Mouse (Mus musculus) hindbrain, embryonic 15.5 days (tissue): ENCODE data around the gene Ttc8. TPM values are rescaled to one million over a fixed set of nuclear protein-coding genes. Genes with fewer than 3 reads are reported as not detected.

Experiments
- ATAC-seq: fragments of 200-750 bp; cut with Nextera tagmentation; 2 replicates; pipeline ENCODE4 v1.8.0; 2017; ENCODE audit warnings: low read depth, moderate number of reproducible peaks, moderate TSS enrichment; ENCODE audit not compliant: low FRiP score
- H3K27ac ChIP-seq: fragments of 300-500 bp; sonication (generic); replicated peaks from 2 replicates; pipeline ENCODE4 v1.5.1; 2015; ENCODE audit warnings: mild to moderate bottlenecking, inconsistent platforms
- H3K27me3 ChIP-seq: fragments of 300-500 bp; sonication (generic); 2 replicates; pipeline ENCODE4 v1.6.1; 2015; ENCODE audit warnings: control low read depth, inconsistent platforms
- H3K36me3 ChIP-seq: fragments of 300-500 bp; sonication (generic); 2 replicates; pipeline ENCODE4 v1.6.1; 2015; ENCODE audit warnings: control low read depth, inconsistent platforms
- H3K4me1 ChIP-seq: fragments of 300-500 bp; sonication (generic); replicated peaks from 2 replicates; pipeline ENCODE4 v1.6.1; 2015; ENCODE audit warnings: control low read depth, inconsistent platforms
- H3K4me2 ChIP-seq: fragments of 300-500 bp; sonication (generic); 2 replicates; pipeline ENCODE4 v1.6.1; 2015; ENCODE audit warnings: moderate library complexity, mild to moderate bottlenecking, inconsistent platforms
- H3K4me3 ChIP-seq: fragments of 300-500 bp; sonication (generic); 2 replicates; pipeline ENCODE4 v1.5.1; 2015; ENCODE audit warnings: mild to moderate bottlenecking, inconsistent platforms
- H3K9ac ChIP-seq: fragments of 300-500 bp; sonication (generic); 2 replicates; pipeline ENCODE4 v1.6.1; 2015; ENCODE audit warnings: inconsistent platforms
- H3K9me3 ChIP-seq: fragments of 300-500 bp; sonication (generic); 2 replicates; pipeline ENCODE4 v1.6.1; 2016; ENCODE audit warnings: control low read depth, inconsistent platforms
- WGBS: fragments of 180-500 bp; shearing (Covaris S2); methylation state at CpG from one replicate; pipeline ENCODE4 v1.1.7; 2015; 5-methylcytosine and 5-hydroxymethylcytosine counted together
- polyA plus RNA-seq: library from polyadenylated mRNA; unstranded; fragments of >200 nt; fragmentation: Nextera tagmentation; extraction: Ambion mirVana; gene quantifications from 2 replicates; pipeline ENCODE4 v1.2.1, GENCODE M21; 2015

Ttc8 gene
- polyA plus RNA-seq, 1 experiment from 2014 or later: 32.5 TPM

GRCm38 (mm10) chr12:98981081-98981480, 60.7 kb downstream of the Ttc8 start:
- no peak overlapping the region for H3K4me3 ChIP-seq
- ATAC-seq: no peak
- WGBS: 96% methylated on average over 3 of the region's 3 CpGs
- no peak overlapping the region for H3K4me2 ChIP-seq
- H3K36me3 ChIP-seq: peaks cover 64% of the 10 kb centered on the region
- no peaks in the 10 kb centered on the region for H3K9me3 ChIP-seq
- no peak overlapping the region for H3K27ac ChIP-seq
- H3K27me3 ChIP-seq: no peaks in the 10 kb centered on the region
- H3K4me1 ChIP-seq: no peaks in the 10 kb centered on the region
- H3K9ac ChIP-seq: no peak overlapping the region

DNA sequence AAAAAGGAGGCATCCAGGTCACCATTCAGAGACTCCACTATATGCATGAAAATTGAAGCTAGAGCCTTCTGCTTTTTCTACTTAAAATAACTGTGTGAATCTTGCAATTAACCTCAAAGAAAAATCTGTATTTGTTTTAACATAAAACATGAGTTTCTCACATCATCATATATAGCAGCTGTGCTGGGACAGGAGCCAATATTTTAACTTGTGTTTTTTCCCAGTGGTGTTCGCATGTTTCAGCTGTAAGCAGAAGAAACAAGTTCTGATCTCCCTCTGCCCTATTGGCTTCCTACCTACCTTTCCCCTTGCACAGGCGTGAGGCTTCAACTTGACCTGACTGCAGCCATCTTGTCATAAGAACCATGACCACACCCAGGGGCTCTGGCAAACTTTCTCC, 64.4 kb downstream of the Ttc8 start:
- Histone ChIP-seq H3K4me2 (no peak overlapping the region), H3K4me3 (no peak overlapping the region), H3K4me1 (no peaks in the 10 kb centered on the region), H3K36me3 (peaks cover 28% of the 10 kb centered on the region), H3K9ac (no peak overlapping the region), H3K9me3 (no peaks in the 10 kb centered on the region), H3K27me3 (no peaks in the 10 kb centered on the region), H3K27ac (no peak overlapping the region)
- ATAC-seq: no peak
- 91% methylated on average over 2 of the region's 2 CpGs for WGBS

- Histone ChIP-seq H3K36me3 (no peaks in the 10 kb centered on the region), H3K27ac (peak overlapping the region; percentile 74), H3K4me1 (peaks cover 12% of the 10 kb centered on the region), H3K9ac (no peak overlapping the region), H3K27me3 (no peaks in the 10 kb centered on the region), H3K9me3 (no peaks in the 10 kb centered on the region), H3K4me2 (no peak overlapping the region), H3K4me3 (no peak overlapping the region)
- 24% methylated on average over 2 of the region's 2 CpGs for WGBS
- ATAC-seq: 0 out of 2 replicates have a peak, but pooled peaks have one; percentile 31
Observed at GRCm38 (mm10) chr12:98991076-98991829, 70.9 kb downstream of the Ttc8 start.

DNA sequence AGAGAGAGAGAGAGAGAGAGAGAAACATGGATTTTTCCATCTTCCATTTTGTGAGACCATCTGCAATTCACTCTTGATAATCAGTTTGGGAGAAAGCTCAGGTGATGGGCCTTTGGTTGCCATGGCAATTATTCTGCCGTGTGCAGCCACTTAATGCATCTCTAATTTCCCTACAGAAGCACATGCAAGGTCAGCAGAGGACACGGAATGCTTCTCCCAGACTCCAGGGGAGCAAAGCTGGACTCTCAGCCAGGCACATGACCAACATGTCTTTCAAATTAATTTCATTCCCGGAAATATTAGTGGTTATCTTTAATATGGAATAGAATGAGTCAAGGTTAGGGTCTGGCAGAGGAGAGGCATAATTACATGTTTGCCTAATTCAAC, 71.4 kb downstream of the Ttc8 start:
- H3K4me3 ChIP-seq: no peak overlapping the region

GRCm38 (mm10) chr12:98993736-98994135, 73.4 kb downstream of the Ttc8 start:
- no peak overlapping the region for H3K4me3 ChIP-seq
- H3K27me3 ChIP-seq: no peaks in the 10 kb centered on the region
- no peaks in the 10 kb centered on the region for H3K36me3 ChIP-seq
- H3K27ac ChIP-seq: no peak overlapping the region
- no peak overlapping the region for H3K4me2 ChIP-seq
- no peaks in the 10 kb centered on the region for H3K9me3 ChIP-seq
- H3K4me1 ChIP-seq: peaks cover 12% of the 10 kb centered on the region
- H3K9ac ChIP-seq: no peak overlapping the region
- WGBS: 94% methylated on average over 2 of the region's 2 CpGs
- no peak for ATAC-seq

More for the DNA sequence above, 71.4 kb downstream of the Ttc8 start:
- Histone ChIP-seq H3K4me1 (peaks cover 12% of the 10 kb centered on the region), H3K4me2 (no peak overlapping the region), H3K9ac (no peak overlapping the region), H3K9me3 (no peaks in the 10 kb centered on the region), H3K36me3 (no peaks in the 10 kb centered on the region), H3K27me3 (no peaks in the 10 kb centered on the region), H3K27ac (peak overlapping the region; percentile 74)
- peak; percentile 65 for ATAC-seq
- WGBS: 38% methylated on average over 3 of the region's 3 CpGs

DNA sequence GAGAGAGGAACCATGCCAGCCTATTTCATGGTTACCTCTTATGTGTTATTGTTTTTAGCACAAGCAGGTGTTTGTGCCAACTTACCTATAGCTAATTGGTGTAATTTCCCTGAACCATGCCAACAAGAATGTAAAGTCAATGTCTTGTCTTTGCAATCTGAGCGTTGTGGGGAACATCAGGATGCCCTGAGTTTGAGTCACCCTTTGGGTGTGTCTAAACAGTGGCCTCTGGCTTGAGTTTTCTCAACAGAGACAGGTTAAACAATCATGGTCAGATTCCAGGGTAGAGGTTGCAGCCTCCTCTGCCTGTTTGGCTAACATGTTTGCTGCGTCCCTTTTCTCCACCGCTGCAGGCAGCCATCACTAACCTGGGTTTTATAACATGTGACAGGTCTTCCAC, 74.0 kb downstream of the Ttc8 start:
- H3K9me3 ChIP-seq: no peaks in the 10 kb centered on the region
- no peak for ATAC-seq
- no peaks in the 10 kb centered on the region for H3K27me3 ChIP-seq
- no peaks in the 10 kb centered on the region for H3K36me3 ChIP-seq
- H3K4me1 ChIP-seq: peaks cover 12% of the 10 kb centered on the region
- WGBS: 69% methylated on average over 3 of the region's 3 CpGs
- H3K27ac ChIP-seq: no peak overlapping the region
- H3K4me2 ChIP-seq: no peak overlapping the region
- no peak overlapping the region for H3K9ac ChIP-seq
- H3K4me3 ChIP-seq: no peak overlapping the region

DNA sequence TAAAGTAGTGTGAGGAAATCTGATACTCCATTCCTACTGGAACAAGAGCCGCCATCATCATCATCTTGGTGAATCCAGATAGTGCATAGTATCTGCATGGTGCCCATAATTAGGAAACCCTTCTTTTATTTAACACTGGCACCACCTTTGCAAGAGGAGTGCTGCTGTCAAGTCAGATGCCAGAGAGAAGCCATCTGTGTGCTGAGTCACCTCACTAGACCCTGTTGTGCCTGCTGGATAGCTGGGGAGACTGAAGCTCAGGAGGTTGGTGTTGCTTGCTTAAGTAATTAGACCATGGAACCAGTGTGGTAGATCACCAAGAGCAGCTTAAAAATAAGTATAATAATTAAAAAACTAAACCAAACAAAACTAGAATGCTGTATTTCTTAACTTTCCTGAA, 75.5 kb downstream of the Ttc8 start:
- no peak for ATAC-seq
- 94% methylated on average over 1 of the region's 1 CpGs for WGBS
- no peak overlapping the region for H3K4me3 ChIP-seq

GRCm38 (mm10) chr12:98996581-98996988, 76.2 kb downstream of the Ttc8 start:
- Histone ChIP-seq H3K4me1 (peaks cover 4% of the 10 kb centered on the region; the same call in 1 of the 2 replicates), H3K4me3 (no peak overlapping the region), H3K4me2 (no peak overlapping the region), H3K27me3 (no peaks in the 10 kb centered on the region), H3K9me3 (no peaks in the 10 kb centered on the region), H3K9ac (no peak overlapping the region), H3K36me3 (no peaks in the 10 kb centered on the region), H3K27ac (0 out of 2 replicates have a peak overlapping the region, but pooled peaks have one; percentile 5)
- ATAC-seq: no peak
- WGBS: 28% methylated on average over 6 of the region's 6 CpGs

More for the DNA sequence above, 75.5 kb downstream of the Ttc8 start:
- Histone ChIP-seq H3K4me1 (peaks cover 9% of the 10 kb centered on the region; the same call in 1 of the 2 replicates), H3K4me2 (no peak overlapping the region), H3K27me3 (no peaks in the 10 kb centered on the region), H3K27ac (no peak overlapping the region), H3K9ac (no peak overlapping the region), H3K36me3 (no peaks in the 10 kb centered on the region), H3K9me3 (no peaks in the 10 kb centered on the region)

DNA sequence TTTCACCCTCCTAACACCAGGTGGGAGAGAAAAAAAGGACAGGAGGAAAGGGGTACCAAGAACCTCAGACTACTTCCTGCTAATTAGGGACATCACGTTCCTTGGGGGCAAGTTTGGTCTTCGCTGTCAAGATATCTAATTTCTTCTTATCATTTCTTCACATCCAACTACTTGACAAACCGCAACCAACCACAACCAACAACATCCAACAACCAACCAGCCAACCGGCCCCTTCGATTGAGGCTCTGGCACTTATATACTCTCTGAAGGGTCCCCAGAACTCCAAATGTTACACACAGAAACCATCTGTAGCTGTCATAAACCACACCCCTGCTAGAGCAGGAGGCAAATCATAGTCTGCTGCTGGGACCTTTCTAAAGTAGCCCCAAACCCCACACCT, 76.7 kb downstream of the Ttc8 start:
- Histone ChIP-seq H3K27ac (0 out of 2 replicates have a peak overlapping the region, but pooled peaks have one; percentile 5), H3K4me1 (no peaks in the 10 kb centered on the region; the same call in 1 of the 2 replicates), H3K4me2 (no peak overlapping the region), H3K9ac (no peak overlapping the region), H3K36me3 (no peaks in the 10 kb centered on the region), H3K27me3 (no peaks in the 10 kb centered on the region), H3K9me3 (no peaks in the 10 kb centered on the region), H3K4me3 (no peak overlapping the region)
- ATAC-seq: no peak
- 97% methylated on average over 5 of the region's 5 CpGs for WGBS

DNA sequence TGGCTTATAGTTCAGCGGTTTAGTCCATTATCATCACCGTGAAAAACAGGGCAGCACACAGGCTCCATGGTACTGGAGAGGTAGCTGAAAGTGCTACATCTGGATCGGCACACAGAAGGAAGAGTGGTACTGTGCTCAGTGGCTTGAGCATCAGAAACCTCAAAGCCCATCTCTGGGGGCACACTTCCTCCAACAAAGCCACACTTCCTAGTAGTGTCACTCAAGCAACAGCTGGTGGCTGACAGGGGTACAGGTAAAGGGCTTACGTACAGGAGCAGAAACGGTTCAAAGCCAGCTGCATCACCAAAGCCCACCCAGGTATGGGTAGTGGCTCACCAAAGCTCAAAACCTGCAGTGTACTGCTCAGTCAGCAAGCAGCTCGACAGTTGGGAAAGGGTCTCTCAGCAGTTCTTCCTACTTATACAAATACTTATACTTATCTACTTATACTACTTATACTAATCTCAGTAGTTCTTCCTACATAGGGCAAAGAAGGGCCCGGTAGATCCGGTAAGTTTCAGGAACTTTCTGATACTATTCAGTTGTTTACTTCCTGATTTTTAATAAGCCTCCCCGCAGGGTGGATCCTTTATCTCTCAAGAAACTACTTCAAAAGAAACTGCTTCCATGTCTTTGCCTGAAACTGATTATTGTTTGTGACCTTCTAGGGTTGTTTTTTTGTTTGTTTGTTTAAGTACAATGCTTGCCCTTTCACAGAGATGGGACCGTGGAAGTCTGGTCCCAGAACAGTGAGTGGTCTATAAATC, 78.5 kb downstream of the Ttc8 start:
- Histone ChIP-seq H3K27ac (no peak overlapping the region), H3K36me3 (no peaks in the 10 kb centered on the region), H3K9me3 (no peaks in the 10 kb centered on the region), H3K4me3 (no peak overlapping the region), H3K27me3 (no peaks in the 10 kb centered on the region), H3K4me1 (no peaks in the 10 kb centered on the region; the same call in 1 of the 2 replicates), H3K9ac (no peak overlapping the region), H3K4me2 (no peak overlapping the region)
- ATAC-seq: no peak
- 89% methylated on average over 10 of the region's 10 CpGs for WGBS

DNA sequence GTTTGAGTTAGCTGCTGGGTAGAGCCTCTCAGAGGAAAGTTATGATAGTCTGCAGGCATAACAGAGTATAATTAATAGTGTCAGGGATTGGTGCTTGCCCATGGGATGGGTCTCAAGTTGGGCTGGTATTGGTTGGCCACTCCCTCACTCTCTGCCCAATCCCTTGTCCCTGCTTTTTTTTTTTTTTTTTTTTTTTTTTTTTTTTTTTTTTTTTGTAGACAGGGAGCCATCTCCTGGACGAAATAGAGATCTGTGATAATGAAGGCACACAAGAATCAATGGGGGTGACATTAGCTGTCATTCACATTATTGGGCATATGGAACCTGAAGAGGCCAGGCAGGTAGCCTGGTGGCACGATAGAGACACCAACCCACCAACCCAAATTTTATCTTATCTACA, 79.9 kb downstream of the Ttc8 start:
- Histone ChIP-seq H3K4me2 (no peak overlapping the region), H3K36me3 (no peaks in the 10 kb centered on the region), H3K4me3 (no peak overlapping the region), H3K27me3 (no peaks in the 10 kb centered on the region), H3K4me1 (no peaks in the 10 kb centered on the region; the same call in 1 of the 2 replicates), H3K9ac (no peak overlapping the region), H3K9me3 (no peaks in the 10 kb centered on the region), H3K27ac (no peak overlapping the region)
- 67% methylated on average over 2 of the region's 2 CpGs for WGBS
- no peak for ATAC-seq

GRCm38 (mm10) chr12:99003046-99003445, 82.7 kb downstream of the Ttc8 start:
- H3K27me3 ChIP-seq: no peaks in the 10 kb centered on the region
- no peak overlapping the region for H3K9ac ChIP-seq
- H3K36me3 ChIP-seq: no peaks in the 10 kb centered on the region
- no peak overlapping the region for H3K4me2 ChIP-seq
- no peak overlapping the region for H3K27ac ChIP-seq
- no peaks in the 10 kb centered on the region for H3K4me1 ChIP-seq
- ATAC-seq: no peak
- WGBS: 80% methylated on average over 4 of the region's 4 CpGs
- no peak overlapping the region for H3K4me3 ChIP-seq
- H3K9me3 ChIP-seq: no peaks in the 10 kb centered on the region
